ENCODE assay signal across 15 mouse cellular contexts in the genomic region with DNA sequence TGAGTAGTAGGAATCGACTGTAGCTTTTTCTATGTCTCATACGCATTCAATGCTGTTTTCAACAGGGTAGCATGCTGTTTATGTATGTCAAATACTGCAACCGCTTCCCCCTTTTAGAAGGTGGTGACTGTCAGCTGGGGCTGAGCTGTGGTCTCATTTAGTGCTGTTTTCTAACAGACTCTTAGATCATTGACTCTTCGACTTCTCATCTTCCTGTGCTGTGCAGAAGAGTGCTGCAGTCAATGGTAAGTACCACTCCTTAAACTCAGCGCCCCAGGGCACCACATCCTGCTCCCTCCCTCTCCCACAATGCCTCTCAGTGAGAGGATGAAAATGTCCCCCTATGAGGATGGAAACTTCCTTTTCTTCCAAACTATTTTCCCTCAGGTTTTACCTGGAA.
DNase-seq lines count a peak whose midpoint lies in the region; ATAC-seq lines count a peak whose summit lies in the region.
"Had no signal": no experiment of that assay in that cellular context is flagged by ENCODE, and none has a peak within 500 bp of the region (broad histone marks: within the 10 kb centered on the region; RNA-seq: fewer than 3 reads in every experiment).

No protein-coding gene starts in this region.

- H3K9me3 ChIP-seq in hindbrain, embryonic 10.5 days, result no peaks in the 10 kb centered on the region
- H3K9me3 ChIP-seq: heart, embryonic 13.5 days; megakaryocyte, embryonic 14.5 days had no signal

- no peaks in the 10 kb centered on the region for H3K27me3 ChIP-seq in hindbrain, embryonic 10.5 days (ENCODE audit: insufficient read depth, poor library complexity, severe bottlenecking)
- H3K27me3 ChIP-seq: megakaryocyte, embryonic 14.5 days had no signal

- ATAC-seq in activated CD4-positive, CD25-positive, alpha-beta regulatory T cell, adult 4 months, result peak; percentile 46
- peak; percentile 52 for ATAC-seq in megakaryocyte, adult 5-6 weeks (ENCODE audit: poor library complexity, severe bottlenecking)

- H3K4me1 ChIP-seq in hindbrain, embryonic 10.5 days (replicated peaks), result 0 out of 2 replicates have a peak, but pooled peaks cover 3% of the 10 kb centered on the region
- H3K4me1 ChIP-seq: heart, embryonic 13.5 days; megakaryocyte, embryonic 14.5 days had no signal

- 86% methylated on average over 5 of the region's 5 CpGs for WGBS in hindbrain, embryonic 10.5 days

- no peak overlapping the region for H3K27ac ChIP-seq in hindbrain, embryonic 10.5 days
- H3K27ac ChIP-seq: heart, embryonic 13.5 days; hindbrain, embryonic 14.5 days had no signal

- H3K4me3 ChIP-seq in hindbrain, embryonic 10.5 days, result no peak overlapping the region
- H3K4me3 ChIP-seq: heart, embryonic 13.5 days; megakaryocyte, embryonic 14.5 days had no signal

- H3K36me3 ChIP-seq in hindbrain, embryonic 10.5 days, result no peaks in the 10 kb centered on the region
- H3K36me3 ChIP-seq: heart, embryonic 13.5 days had no signal

- peak; percentile 46 for DNase-seq in CD4-positive, CD25-positive, alpha-beta regulatory T cell, adult 2 months (ENCODE audit: low read depth, low spot score)
- peak; percentile 48 to 52 for DNase-seq in thymus, postnatal 10 days (ENCODE audit: low spot score in 2 of 2)
- no peak for DNase-seq in hindbrain, embryonic 10.5 days (ENCODE audit: low spot score)
- no peak for DNase-seq in layer of hippocampus, adult 11-12 months (ENCODE audit: low spot score)
- no peak for DNase-seq in gastrocnemius, postnatal 4 days (ENCODE audit: low spot score in 2 of 2)
- DNase-seq: adrenal gland, postnatal 14 days; gastrocnemius, postnatal 36 days; kidney, adult 2 months; kidney, postnatal 36 days; lung, adult 2 months had no signal

Comparison
In these comparisons a context has a peak if more than half of its experiments do, and no peak if none do; other contexts are left out.
1. DNase-seq: peak in CD4-positive, CD25-positive, alpha-beta regulatory T cell, adult 2 months (single experiment) and thymus, postnatal 10 days (2 of 2); none in hindbrain, embryonic 10.5 days (single experiment), layer of hippocampus, adult 11-12 months (single experiment) and gastrocnemius, postnatal 4 days (0 of 2).